Mouse (Mus musculus): ENCODE measurements at regions not wholly inside any gene's neighbourhood (a gene's known extent, or its start where the extent isn't known, plus 50 kb on each side); places are given as distances from the start of the nearest gene placed in this dataset.

- TF ChIP-seq CTCF (IDR thresholded peaks at IDR 0.05; ENCODE audit: control insufficient read depth, insufficient read depth, low read length), result no peak
- TF ChIP-seq POLR2A (IDR thresholded peaks at IDR 0.05; ENCODE audit: borderline replicate concordance, control insufficient read depth, low read depth, low read length), result no peak
Observed at GRCm38 (mm10) chr12:110387056-110387455, 59.9 kb upstream of the Ppp2r5c start.

All from bone marrow, adult 2 months (tissue).